Mouse (Mus musculus) kidney, postnatal 25 days (tissue): ENCODE results near the gene Nrn1l.

Experiments used
- DNase-seq, 2 experiments: peaks; one replicate each; pipeline ENCODE4 v3.0.0; 2021; ENCODE audit warnings: mixed read lengths in 2 of 2

Gene Nrn1l

DNA sequence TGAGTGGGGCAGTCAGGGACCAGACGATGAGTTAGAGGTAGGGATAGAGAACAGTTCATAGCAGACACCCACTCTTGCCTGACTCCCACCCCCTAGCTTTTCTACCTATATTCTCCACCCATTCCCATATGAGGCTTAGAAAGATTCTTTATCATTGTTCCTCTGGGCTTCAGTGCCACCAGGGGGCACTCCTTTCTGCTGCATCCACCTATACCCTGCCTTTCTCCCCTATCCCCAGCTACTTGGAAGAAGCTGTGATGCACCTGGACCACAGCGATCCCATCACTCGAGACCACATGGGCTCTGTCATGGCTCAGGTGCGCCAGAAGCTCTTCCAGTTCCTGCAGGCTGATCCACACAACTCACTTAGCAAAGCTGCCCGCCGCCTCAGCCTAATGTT, 935 bp upstream of the Nrn1l start:
- peak in 1 of 2 experiments; percentile 52 for DNase-seq

DNA sequence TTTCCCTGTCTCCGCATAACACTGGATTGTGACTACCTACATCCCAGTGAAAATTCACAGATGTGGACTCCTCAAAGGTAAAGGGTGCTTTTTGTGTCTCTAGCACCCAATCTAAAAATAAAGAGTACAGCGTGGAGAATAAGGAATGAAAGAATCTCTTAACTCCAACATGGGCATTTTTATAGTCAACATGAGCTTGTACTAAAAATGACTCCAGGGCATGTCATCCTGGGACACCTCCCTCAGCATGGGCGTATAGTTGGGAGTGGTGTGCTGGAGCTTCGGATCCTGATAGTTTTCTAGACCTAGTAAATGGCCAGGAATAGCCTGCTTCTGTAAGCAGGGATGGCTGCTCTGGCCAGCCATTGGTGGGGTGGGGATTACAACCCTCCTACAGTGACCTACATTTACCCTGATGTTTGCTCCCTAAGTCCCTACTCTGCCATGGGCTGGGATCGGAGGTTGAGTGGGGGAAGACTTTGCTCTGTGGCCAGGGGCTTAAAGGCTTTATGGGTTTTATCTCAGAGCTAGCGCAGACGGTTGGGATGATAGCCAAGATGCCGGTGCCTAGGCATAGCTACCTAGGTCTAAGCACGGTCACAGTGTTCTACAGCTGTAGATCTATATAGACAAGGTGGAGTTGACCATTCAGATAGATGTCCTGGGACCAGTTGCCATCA, 4.6 kb downstream of the Nrn1l start:
- no peak for DNase-seq

DNA sequence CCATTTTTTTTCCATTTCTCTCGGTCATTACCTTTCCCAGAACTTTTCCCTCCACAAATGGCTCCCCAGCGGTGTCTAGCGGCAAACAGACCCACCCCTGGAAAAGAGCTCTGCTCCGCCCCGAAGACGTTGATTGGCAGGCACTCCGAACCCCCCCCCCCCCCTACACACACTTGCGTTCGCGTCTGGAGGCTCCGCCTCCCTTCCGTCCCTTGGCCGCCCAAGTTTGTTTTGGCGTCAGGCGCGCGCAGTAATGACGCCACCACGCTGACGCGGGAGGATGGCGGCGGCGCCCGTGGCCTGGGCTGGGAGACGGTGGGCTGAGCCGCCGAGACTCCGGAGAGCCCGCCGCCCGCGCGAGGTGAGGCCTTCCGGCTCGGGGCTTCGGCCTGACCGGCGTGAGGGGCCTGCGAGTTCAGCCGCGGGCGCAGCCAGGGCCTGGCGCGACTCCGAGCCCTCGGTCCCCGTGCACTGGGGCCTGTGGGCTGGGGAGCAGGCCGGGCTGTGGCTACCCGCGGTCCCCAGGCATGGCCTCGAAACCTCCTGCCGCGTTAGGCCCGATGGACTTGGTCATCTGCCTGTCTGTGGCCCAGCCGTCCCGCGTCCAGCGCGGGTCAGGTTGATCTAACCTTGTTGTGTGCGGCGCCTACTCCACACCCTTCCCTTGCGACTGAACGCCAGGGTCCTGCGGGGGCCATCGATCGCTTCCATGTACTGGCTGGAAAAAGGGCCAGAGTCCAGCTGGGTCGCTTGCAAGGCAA, 7.0 kb downstream of the Nrn1l start, which contains the start of gene Pskh1:
Gene Pskh1 (plus strand): TSS at position 262 of the 761 bp plus-strand sequence.
- DNase-seq = peak; percentile 93 to 96

DNA sequence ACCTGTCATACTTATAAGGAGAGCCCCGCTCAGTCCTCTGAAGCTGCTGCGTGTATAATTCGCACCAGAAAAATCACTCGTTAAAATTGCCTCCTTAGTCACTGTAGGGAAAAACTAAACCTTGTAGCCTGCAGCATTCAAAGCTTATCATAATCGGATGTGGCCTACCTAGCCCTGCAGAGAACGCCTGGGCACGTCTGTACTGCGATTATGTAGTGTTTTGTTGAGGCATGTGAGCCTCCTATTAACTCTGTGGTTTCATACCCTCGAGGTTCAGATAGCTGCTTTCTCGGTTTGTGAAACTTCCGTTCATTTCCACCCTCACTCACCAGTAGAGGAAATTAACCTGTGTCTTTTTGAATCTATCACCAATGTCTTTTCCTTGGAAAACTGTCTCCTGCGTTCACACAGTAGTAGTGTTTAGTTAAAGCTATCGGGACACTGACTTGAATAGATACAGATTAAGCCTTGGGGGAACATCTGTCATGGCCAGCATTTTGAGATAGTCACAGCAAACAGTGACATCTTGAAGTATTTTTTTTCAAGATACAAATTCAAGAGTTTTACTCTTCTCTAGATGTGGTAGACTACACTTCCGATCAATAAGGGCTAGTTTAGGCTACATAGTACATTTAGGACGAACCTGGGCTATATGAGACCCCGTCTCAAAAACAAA, 7.7 kb downstream of the Nrn1l start:
- no peak for DNase-seq

DNA sequence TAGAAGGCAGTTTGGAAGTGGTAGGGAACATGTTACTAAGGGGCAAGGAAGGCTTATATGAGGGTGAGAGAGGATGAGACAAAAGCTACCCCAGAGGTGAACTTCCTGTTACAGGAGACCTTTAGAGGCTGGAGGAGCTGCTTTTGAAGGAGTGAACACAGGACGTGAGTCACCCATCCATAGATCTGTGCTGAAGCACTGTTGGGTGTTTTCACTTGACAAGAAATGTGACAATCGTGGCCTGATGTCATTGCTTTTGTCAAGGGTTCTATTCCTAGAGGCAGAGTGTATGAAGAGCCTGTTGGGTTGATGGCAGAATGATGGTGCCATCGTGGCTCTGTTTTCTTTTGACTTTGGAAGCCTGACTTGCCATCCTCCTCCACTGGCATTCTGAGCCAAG, 26.0 kb downstream of the Nrn1l start:
- no peak for DNase-seq

DNA sequence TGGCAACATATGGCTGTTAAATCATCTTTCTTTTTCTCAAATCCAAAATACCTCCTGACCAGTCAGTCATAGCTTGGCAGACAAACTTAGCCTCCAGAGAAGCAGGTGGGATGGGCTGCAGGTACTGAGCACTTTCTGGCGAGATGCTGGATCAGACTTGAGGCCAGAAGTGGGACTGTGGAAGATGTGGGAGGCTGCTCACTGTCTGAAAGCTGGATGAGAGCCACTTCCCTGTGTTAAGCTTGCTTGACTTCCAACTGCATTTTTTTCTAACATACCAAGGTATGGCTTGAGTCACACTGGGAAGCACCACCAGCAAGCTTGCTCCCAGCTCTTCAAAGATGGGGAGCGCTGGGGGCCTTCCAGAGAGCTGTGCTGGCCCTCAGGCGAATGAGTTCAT, 31.8 kb downstream of the Nrn1l start:
- no peak for DNase-seq

DNA sequence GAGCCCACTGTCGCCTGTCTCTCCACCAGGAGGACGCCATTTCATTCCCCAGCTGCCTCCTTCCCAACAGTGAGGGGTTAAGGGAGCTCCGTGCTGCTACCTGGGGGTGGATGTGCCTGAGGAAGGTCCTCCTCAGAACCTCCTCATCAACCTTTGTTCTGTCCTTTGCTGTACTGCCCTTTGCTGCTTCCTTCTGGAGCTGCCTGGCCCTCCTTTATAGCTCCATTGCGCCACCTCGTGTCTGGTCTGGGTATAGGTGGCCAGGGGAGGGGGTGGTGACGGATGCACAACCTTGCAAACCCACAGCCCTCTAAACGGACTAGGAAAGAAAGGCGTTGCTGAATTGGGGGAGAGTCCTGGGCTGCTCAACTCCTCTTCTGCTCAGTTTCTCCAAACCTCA, 37.2 kb downstream of the Nrn1l start:
- DNase-seq = peak; percentile 79 to 85

DNA sequence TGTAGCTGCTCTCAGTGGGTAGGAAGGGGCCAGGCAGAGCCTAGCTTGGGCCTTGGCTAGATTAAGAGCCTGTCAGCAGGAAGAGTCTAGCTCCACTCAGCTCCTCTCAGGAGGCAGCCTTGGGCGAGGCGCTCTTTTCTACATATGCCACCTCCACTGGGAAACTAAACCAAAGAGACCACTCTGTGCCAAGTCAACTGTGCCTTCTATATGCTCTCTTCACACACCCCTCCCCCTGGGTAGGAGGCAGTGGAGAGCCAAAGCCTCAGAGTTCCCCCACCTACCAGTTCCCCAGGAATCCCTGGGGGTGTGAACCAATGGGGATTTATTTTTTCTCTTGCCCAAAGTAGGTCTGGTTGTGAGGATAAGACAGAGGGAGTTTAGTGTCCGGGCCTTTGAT, 37.9 kb downstream of the Nrn1l start:
- DNase-seq = no peak

DNA sequence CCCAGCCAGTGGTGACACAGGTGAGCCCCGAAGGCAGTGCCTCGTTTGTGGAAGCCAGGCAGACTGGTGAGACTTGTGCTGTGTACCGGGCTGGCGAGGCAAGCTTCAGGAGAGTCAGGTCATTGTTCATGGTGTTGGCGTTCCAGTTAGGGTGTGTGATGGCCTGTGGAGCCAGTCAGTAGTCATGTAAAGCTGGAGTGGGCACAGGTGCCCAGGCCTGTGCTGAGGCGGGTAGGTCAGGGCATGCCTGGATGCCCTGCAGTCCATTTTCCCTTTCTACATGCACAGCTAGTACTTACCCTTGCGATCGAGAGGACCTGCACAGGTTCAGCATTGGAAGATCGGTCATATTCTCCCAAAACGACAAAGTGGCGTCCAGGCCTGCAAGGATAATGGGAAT, 39.2 kb downstream of the Nrn1l start:
- no peak for DNase-seq

DNA sequence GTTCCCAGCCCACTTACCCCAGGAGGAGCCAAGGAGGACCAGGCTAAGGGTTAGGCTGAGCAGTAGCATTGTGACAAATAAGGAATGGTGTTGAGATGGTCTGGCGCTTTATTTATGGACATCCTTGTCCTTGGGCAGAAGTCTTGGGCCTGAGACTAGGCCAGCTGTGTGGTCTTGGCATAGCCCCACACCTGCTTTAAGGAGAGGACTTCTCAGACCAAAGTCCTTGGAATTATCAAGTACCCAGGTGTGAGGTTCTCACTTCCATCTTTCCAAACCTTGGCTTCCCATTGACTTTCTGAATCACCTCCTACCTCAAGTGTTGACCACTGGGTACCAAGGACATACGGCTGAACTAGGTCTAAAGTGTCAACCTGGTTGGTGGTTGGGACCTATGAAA, 40.4 kb downstream of the Nrn1l start, which contains the start of gene Ctrl:
Gene Ctrl (minus strand): TSS at position 101 of the 400 bp plus-strand sequence.
- no peak for DNase-seq

DNA sequence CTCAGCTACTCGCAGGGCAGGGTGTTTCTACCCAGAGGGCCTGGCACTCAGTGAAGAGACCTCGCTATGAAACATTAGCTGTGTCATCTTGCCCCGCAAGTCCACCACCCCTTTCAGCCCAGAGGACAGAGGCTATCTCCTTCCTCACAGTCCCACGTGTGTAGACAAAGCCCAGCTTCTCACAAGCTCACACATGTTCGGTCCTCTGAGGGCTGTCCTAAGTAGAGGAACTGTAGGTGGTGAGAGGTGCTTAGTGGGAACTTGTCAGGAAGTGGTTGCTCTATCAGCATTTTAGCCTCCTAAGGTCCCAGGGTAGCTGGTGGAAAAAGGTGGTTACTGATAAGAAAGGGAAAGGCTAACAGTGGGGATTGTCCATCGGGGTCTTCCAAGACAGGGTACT, 41.7 kb downstream of the Nrn1l start:
- DNase-seq = no peak

DNA sequence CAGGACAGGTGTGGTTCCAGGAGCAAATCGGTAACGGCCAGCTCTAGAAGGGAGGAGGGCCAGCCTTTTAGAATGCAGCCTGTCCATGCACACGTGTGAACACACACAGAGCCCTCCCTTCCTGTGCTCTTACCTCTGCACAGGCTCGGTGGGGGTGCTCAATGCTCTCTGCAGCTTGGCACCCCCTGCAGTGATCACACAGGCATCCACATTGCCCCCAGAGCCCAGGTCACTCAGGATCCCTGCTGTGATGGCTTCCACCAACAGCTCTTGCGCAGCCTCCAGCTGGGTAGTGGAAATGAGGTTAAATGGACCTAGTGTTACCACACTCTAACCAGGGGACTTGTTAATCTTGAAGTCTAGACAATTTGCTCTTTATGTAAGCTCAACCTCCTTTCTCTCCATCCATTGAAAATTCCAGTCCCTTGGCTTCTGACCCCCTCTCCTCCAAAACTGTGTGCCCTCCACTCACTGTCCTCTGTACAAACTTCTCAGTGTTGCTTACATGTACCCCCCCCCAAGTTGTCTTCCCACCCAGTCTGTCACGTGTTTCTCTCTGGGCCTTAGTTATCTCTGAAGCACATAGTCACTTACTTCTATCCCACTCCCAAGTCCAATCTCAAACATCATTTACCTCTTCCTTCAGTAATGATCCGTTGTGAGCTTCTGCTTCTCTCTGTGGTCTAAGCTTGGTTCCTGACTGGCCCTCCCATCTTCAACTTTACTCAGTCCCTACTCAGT, 42.7 kb downstream of the Nrn1l start:
- no peak for DNase-seq

DNA sequence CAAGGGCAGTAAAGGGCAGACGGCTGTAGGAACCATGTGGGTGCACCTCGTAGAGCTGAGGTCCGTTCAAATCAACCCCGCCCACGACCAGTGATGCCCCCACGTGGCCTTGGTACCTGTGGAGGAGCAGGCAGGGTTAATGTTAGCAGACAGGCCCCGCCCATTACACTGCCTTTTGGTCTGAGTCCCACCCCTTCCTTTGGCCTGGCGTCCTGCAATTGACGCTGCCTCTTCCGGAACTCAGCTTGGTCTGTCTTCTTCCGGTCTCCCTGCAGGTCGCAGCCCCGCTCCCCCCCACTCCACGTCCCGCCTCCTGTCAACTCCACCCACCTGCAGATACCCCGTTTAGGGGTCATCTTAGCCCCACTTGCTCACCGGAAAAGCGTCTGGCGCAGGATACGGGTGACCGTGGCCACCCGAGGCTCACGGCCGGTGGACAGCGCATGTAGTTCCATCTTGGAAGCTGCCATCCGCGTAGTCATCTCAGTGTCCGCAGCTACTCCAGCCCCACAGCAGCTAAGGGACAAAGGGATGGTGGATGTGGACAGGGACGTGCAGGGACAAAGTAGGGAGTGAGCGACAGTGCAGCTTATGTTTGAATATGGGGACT, 43.6 kb downstream of the Nrn1l start:
- DNase-seq = peak; percentile 96 to 97

DNA sequence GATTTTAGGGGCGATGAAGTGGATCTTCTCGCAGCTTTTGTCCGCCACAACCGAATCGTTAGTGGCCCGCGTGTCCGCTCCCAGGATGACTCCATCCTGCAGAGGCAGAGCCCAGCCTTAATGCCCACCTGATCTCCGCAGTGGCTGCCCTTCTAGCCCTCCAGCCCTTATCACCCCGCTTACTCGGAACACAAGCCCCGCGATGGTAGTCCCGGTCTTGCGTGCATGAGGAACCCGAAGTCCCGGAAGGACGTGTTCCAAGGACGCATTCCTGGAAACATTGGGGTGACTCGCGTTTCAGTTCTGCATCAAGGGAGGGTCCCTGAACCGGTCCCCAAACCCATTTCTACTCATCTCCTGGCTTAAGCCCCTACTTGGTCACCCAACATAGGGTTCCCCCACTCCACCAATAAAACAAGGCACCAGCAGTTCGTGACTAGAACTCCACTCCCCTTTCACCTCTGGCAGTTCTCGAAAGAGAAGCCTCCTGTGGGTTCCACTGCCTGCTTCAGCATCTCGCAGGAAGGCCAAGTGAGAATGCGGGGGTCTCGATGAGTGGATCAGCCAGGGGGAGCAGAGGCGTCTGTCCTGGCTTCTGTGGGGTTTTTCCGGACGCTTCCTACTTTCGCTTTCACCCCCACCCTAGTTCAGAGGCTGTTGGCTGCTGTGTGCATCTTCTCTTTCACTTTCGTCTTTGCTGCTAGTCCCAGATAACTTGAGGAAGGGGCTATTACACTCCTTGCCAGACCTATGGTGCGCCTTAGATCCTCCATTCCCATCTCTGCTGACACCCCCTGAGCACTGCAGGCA, 44.3 kb downstream of the Nrn1l start:
- DNase-seq = peak; percentile 52 to 62

DNA sequence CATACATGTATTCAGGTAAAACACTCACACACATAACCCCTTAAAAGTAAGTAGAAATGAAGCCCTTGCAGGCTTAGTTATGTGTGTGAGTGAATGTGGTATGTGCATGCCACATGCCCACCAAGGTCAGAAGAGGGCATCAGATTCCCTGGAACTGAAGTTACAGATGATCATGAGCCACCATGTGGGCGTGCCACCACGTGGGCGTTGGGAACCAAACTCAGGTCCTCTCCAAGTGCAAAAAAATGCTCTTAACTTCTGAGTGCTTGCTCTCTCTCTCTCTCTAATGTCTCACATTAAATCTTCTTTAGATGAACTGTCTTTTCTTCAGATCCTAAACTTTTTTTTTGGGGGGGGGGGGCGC, 44.9 kb downstream of the Nrn1l start, which contains the start of gene Psmb10:
Gene Psmb10 (minus strand): TSS at position 139 of the 364 bp plus-strand sequence.
- peak in 1 of 2 experiments; percentile 35 for DNase-seq

DNA sequence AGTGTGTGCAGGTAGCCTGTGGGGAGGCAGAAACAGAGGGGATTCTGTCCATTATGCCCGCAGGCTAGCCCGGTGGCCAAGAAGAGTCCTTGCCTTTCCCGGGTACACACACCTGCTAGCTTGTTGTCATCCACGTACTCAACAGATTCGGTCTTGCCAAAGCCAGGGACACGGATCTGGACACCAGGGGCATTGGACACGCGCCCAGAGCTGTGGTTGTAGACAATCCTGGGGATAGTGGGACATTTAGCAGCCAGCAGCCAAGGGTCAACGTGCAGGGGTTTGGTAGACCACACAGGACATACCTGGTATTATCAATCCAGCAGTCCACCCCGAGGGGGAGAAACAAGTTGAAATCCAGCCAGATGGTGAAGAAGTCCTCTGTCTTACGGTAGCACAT, 48.7 kb downstream of the Nrn1l start:
- no peak for DNase-seq

DNA sequence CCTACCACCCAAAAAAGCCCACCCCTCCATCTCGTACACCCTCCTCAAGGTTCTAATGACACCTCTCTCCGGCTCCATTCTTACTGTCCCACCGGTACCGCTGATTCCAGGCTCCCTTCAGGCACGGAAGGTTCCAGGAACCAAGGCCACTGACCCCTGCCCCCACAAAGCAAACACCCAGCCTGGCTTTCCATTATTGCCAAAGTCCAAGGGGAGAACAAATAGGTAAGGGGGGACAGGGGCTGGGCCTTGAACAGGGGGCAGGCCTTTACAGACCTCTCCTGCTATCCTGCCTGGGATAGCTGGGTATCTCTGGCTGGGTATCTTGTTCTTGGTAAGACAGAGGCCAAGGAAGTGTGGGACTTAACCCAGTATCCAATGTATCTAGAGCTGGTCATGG, 49.2 kb downstream of the Nrn1l start:
- no peak for DNase-seq

DNA sequence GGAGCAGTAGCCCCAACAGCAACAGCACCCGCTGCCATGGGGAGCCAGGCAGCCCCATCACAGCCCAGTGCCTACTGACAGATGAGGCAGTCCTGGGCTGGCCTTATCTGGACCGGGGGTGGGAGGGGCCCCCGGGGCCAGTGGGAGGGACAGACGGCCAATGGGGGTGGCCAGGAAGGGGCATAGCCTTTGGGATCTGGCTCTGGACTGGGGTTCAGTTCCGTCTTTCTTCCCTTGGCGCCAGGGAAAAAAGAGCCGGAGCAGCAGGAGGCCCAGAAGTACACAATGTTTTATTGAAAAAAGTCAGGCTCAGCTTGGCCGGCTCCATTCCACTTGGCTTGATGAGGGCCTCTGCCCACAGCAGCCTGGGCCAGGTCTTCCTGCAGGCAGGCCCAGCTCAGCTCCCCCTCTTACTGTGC, 50.0 kb downstream of the Nrn1l start, which contains the start of gene Lcat:
Gene Lcat (minus strand): TSS at position 62 of the 419 bp plus-strand sequence.
- peak in 1 of 2 experiments; percentile 33 for DNase-seq
